Mouse (Mus musculus): ENCODE measurements around the gene Mfrp.

GRCm38 (mm10) chr9:44114453-44114852 is 12.9 kb downstream of the Mfrp start:
- TF ChIP-seq CTCF (IDR thresholded peaks at IDR 0.05; ENCODE audit: extremely low read depth, insufficient read depth, insufficient read length, insufficient replicate concordance): no peak
- TF ChIP-seq POLR2A (IDR thresholded peaks at IDR 0.05; ENCODE audit: low read depth, low read length): no peak
